Mouse (Mus musculus) thymus, adult 2 months (tissue): ENCODE measurements around the gene Nt5dc2.

Experiments
- CTCF ChIP-seq: fragments of 200-500 bp; IDR thresholded peaks from 2 replicates; pipeline ENCODE4 v1.5.1; 2012; ENCODE audit warnings: mild to moderate bottlenecking, control low read depth, low read length, moderate library complexity, borderline replicate concordance; ENCODE audit not compliant: control insufficient read depth, poor library complexity, insufficient read depth; ENCODE audit errors: extremely low read depth
- POLR2A ChIP-seq: fragments of 200-500 bp; IDR thresholded peaks from 2 replicates; pipeline ENCODE4 v1.6.1; 2012; ENCODE audit warnings: mild to moderate bottlenecking, low read length, control low read depth, moderate library complexity; ENCODE audit not compliant: control insufficient read depth, poor library complexity, insufficient read depth; ENCODE audit errors: extremely low read depth

DNA sequence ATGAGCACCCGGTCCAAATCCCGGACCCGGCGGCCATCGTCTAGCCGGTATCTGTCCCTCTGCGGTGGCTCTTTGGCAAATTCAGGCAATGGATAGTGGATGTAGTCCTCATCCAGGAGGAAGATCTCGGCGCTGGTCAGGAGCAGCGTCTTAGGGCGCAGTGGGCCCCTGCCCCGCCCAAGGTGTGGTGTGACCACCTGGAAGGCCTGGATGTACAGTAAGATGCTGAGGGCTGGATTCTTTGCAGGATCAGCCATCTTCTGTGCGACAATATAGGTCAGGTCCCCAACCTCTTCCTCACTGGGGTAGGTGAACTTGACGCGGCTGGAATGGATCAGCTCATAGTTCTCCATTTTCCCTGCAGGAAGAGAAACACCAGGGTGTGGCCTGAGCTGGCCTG lies 41.0 kb downstream of the Nt5dc2 start:
- no peak for TF ChIP-seq CTCF
- no peak for TF ChIP-seq POLR2A
